Mouse (Mus musculus): Measurements from ENCODE around the gene S100a9. TPM values are rescaled to one million over a fixed set of nuclear protein-coding genes. Genes with fewer than 3 reads are reported as not detected.

Gene S100a9
- 7.9 and 10.2 TPM in 2 replicates for polyA plus RNA-seq (2016; fragmentation: Nextera tagmentation; extraction: Ambion mirVana)

DNA sequence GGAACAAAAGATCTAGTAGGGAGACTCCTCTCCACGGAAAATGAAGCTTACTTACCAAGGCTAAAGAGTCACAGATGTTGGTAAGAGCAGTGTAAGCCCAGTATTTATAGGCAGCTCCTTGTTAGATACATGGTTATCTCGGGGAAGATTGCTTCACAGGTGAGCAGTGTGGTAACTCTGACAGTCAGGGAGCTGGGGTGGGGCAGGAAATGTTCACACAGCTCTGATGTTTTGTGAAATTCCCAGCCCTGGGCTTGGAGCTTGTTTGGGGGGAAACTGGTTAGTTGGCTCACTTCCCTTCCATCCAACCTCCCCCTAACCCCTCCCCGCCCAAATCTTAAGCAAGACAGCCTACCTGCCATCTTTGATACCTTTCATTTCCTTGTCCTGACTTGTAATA is at the start of gene S100a9:
TSS of gene S100a9 (minus strand) at position 109 of the 400 bp plus-strand sequence.
- no peak within 1 kb of the TSS for H3K4me2 ChIP-seq (replicated peaks)
- no peaks in the 10 kb centered on the region for H3K36me3 ChIP-seq
- no peaks in the 10 kb centered on the region for H3K27me3 ChIP-seq
- no peak for ATAC-seq (ENCODE audit: low FRiP score)
- WGBS = 72% methylated on average over 3 of the region's 3 CpGs
- H3K4me3 ChIP-seq = no peak within 1 kb of the TSS
- no peaks in the 10 kb centered on the region for H3K4me1 ChIP-seq
- H3K9me3 ChIP-seq (replicated peaks) = no peaks in the 10 kb centered on the region
- no peak within 1 kb of the TSS for H3K9ac ChIP-seq
- no peak within 1 kb of the TSS for H3K27ac ChIP-seq

DNA sequence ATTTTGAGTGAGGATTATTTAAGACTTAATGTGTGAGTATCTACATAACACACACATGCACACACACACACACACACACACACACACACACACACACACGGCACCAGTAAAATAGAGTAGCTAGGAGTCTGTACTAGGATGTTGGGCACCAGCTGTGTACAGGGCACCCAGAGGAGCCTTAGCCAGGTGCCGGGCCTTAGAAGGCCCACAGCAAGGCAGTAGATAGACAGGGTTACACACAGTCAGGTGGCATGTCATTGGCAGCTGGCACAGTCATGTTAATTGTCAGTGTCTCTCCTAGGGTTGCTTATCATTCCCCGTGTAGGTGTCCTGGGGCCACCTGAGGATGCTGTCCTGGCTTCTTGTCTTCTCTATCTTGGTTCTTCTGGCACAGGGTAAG is 31.1 kb upstream of the S100a9 start, which contains the start of gene Pglyrp4:
TSS of gene Pglyrp4 (plus strand) at position 301 of the 400 bp plus-strand sequence.
- Histone ChIP-seq H3K4me3 (no peak within 1 kb of the TSS), H3K27ac (no peak within 1 kb of the TSS), H3K4me1 (no peaks in the 10 kb centered on the region), H3K4me2 (replicated peaks) (no peak within 1 kb of the TSS), H3K9ac (no peak within 1 kb of the TSS), H3K27me3 (no peaks in the 10 kb centered on the region), H3K9me3 (replicated peaks) (no peaks in the 10 kb centered on the region), H3K36me3 (no peaks in the 10 kb centered on the region)
- WGBS = 95% methylated on average over 3 of the region's 3 CpGs
- no peak for ATAC-seq (ENCODE audit: low FRiP score)

DNA sequence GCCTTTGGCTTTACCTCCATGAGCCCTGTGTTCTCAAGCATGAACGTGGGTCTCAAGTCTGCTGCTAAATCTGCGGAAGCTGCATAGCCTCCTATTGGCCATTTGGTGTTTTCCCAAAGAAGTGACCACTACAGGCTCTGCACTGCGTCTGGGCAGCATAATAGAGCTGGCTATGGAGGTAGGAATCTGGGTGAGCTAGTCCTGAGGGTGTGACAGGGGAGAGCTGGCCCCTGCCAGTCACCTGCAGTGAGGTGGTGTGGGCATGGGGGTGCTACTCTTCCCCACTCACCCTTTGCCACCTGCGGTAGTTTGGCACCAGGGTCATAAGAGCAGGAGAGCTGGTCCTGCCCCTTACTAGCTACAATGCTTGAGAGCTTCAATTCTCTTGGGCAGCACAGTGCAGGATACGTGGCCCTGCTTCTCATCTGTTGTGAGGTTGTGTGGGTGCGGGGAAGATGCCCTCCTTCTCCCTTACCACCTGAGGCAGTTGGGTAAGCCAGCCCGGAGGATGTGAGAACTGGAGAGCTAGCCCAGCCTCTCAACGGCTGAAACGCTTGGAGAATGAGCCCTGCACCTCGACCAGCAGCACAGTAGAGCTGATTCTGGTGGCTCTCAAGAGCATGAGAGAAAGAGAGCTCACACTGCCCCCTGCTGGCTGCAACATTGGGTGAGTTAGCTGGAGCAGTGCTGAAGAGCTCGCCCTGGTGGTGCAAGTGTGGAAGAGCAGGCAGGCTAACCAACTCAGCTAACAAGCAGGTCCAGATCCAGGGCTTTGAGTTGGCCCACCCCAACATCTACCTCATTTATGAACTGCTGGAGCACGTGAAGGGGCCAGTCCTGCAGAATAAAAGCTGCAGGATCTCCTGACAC is 14.3 kb upstream of the S100a9 start:
- Histone ChIP-seq H3K4me1 (no peaks in the 10 kb centered on the region), H3K4me2 (replicated peaks) (no peak overlapping the region), H3K4me3 (no peak overlapping the region), H3K27ac (no peak overlapping the region), H3K36me3 (no peaks in the 10 kb centered on the region), H3K9me3 (replicated peaks) (no peaks in the 10 kb centered on the region), H3K27me3 (no peaks in the 10 kb centered on the region), H3K9ac (no peak overlapping the region)
- ATAC-seq (ENCODE audit: low FRiP score) = peak; percentile 35; the same call in 1 of the 2 replicates
- WGBS = 49% methylated on average over 12 of the region's 12 CpGs

DNA sequence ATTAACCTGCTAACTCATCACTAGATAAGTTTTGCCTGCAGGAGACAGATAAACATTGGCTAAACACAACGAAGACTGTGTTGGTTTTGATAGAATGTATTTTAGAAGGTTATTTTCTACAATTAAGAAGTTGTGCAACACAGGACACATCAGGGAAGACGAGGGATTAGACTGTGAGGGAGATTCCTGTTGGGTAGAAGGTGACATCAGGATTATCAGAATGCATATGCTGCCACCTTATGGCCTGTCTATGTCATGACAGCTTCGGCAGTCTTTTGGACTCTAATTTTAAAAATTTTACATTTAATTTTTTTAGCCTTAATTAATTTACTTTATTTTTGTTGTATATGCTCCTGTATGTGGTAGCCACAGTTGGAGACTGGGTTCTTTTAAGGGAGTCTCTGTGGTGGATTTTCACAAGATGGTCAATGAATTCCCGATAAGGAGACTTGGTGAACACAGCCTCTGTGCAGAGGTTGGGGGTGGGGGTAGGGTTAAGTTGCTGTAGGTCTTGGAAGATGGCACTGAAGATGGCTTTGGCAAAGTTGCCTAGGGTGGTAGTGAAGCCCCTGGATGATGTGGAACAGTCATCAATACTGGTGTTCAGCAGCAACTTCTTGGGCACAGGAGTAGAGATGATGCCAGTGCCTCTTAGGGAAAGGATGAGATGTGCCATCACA is 13.1 kb upstream of the S100a9 start:
- no peaks in the 10 kb centered on the region for H3K4me1 ChIP-seq
- H3K9ac ChIP-seq = no peak overlapping the region
- ATAC-seq (ENCODE audit: low FRiP score) = peak; percentile 19; the same call in 1 of the 2 replicates
- H3K27ac ChIP-seq = no peak overlapping the region
- no peak overlapping the region for H3K4me3 ChIP-seq
- 28% methylated on average over 4 of the region's 4 CpGs for WGBS
- H3K9me3 ChIP-seq (replicated peaks) = no peaks in the 10 kb centered on the region
- no peak overlapping the region for H3K4me2 ChIP-seq (replicated peaks)
- no peaks in the 10 kb centered on the region for H3K27me3 ChIP-seq
- H3K36me3 ChIP-seq = no peaks in the 10 kb centered on the region

DNA sequence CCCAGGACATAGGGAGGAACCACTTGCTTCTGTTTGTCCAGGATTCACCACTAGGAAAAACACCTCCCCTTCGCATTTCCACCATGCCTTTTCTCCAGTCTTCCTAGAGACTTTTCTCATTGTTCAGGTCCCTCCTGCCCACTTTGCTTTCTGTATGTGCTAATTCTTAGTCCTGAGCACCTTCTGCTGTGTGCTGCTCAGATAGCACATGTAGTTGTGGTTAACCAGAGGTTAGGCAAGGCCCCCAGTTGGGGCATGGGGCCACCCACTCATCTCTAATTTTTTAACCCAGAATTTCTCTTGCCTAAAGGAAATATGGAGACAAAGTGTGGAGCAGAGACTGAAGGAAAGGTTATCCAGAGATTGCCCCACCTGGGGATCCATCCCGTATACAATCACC is 6.7 kb upstream of the S100a9 start:
- H3K4me3 ChIP-seq = no peak overlapping the region
- H3K4me2 ChIP-seq (replicated peaks) = no peak overlapping the region
- ATAC-seq (ENCODE audit: low FRiP score) = no peak
- no peaks in the 10 kb centered on the region for H3K27me3 ChIP-seq
- no peaks in the 10 kb centered on the region for H3K4me1 ChIP-seq
- no peak overlapping the region for H3K27ac ChIP-seq
- H3K9me3 ChIP-seq (replicated peaks) = no peaks in the 10 kb centered on the region
- H3K36me3 ChIP-seq = no peaks in the 10 kb centered on the region
- 84% methylated on average over 2 of the region's 2 CpGs for WGBS
- H3K9ac ChIP-seq = no peak overlapping the region

DNA sequence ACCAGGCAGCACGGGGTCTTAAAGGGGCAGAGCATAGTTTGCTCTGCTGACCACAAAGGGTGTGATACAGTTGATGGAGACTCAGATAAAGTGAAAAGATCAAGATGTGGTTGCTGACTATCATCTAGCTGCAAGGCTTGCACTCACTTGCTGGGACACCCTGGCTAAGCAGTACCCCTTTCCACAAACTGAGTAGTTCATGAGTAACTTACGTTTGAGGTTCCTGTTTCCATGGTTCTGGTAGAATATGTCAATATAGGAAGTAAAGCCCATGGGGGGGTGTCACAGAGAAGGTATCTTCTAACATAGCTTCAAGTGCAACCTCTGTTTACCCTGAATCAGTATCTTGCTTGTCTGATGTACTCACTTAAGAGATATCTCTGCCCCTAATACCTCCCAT is 2.0 kb downstream of the S100a9 start:
- Histone ChIP-seq H3K4me1 (no peaks in the 10 kb centered on the region), H3K9ac (no peak overlapping the region), H3K9me3 (replicated peaks) (no peaks in the 10 kb centered on the region), H3K4me3 (no peak overlapping the region), H3K27me3 (no peaks in the 10 kb centered on the region), H3K36me3 (no peaks in the 10 kb centered on the region), H3K4me2 (replicated peaks) (no peak overlapping the region), H3K27ac (no peak overlapping the region)
- ATAC-seq (ENCODE audit: low FRiP score) = no peak
- WGBS = 84% methylated on average over 2 of the region's 2 CpGs

DNA sequence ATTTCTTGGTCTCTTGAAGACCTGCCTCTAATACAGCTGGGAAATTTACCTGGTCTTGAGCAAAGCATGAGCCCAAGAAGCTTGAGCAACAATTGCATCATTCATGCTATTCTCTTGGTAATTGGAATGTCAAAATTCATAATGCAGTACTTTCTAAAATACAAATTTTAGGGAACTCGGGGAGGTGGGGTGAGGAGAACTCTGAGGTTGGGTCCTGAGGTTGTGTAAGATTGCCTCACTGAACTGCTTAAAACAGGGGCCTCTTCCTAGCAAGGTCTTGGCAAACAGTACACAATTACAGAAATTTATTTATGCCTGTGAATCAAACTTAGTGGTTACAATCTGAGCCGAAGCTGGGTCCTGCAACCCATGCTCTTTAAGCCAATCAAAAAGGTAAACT is 8.7 kb downstream of the S100a9 start:
- Histone ChIP-seq H3K9ac (no peak overlapping the region), H3K4me3 (no peak overlapping the region), H3K4me2 (replicated peaks) (no peak overlapping the region), H3K27ac (no peak overlapping the region), H3K4me1 (no peaks in the 10 kb centered on the region), H3K27me3 (no peaks in the 10 kb centered on the region), H3K9me3 (replicated peaks) (no peaks in the 10 kb centered on the region), H3K36me3 (no peaks in the 10 kb centered on the region)
- no peak for ATAC-seq (ENCODE audit: low FRiP score)
- 89% methylated on average over 2 of the region's 2 CpGs for WGBS

DNA sequence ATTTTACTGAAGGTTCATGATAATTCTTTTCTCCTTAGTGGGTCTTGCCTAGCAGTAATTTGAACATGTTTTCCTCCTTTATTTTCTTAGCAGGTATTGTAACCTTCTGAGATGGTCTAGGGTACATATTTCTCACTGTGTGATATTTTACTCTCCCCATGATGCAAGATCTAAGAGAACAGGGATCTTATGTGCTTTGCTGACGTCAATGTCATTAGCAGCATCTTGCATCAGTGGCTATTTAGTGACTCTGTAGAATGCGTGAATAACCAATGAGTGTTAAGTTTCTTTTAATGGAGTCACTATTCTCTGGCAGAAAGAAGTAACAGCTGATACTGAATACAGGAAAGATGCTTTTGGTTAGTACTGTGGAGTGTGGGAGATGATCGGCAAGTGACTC is 11.6 kb downstream of the S100a9 start:
- H3K9me3 ChIP-seq (replicated peaks) = no peaks in the 10 kb centered on the region
- no peak overlapping the region for H3K9ac ChIP-seq
- no peak for ATAC-seq (ENCODE audit: low FRiP score)
- H3K4me2 ChIP-seq (replicated peaks) = no peak overlapping the region
- H3K36me3 ChIP-seq = no peaks in the 10 kb centered on the region
- H3K4me3 ChIP-seq = no peak overlapping the region
- no peaks in the 10 kb centered on the region for H3K27me3 ChIP-seq
- WGBS = 88% methylated on average over 3 of the region's 3 CpGs
- no peaks in the 10 kb centered on the region for H3K4me1 ChIP-seq
- no peak overlapping the region for H3K27ac ChIP-seq

DNA sequence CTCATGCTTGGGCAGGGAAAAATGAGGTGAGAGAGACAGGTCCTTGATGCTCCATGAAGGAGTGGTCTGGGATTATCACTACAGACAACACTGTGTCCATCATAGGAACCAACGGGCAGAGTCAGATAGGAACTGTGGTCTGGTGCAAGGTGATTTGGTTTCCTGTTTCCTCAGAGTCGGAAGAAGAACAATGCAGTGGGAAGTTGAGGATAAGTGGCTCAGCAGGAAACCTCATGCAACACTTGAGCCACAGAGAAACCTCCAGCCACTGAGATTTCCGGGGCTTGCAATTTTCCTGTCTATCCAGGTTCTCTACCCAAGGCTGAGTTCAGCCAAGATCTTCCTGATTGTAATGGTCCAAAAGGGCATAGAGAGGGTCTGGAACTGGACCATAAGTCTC is 16.9 kb downstream of the S100a9 start:
- no peak for ATAC-seq (ENCODE audit: low FRiP score)
- Histone ChIP-seq H3K4me3 (no peak overlapping the region), H3K9ac (no peak overlapping the region), H3K4me2 (replicated peaks) (no peak overlapping the region), H3K27me3 (no peaks in the 10 kb centered on the region), H3K4me1 (no peaks in the 10 kb centered on the region), H3K36me3 (no peaks in the 10 kb centered on the region), H3K27ac (no peak overlapping the region), H3K9me3 (replicated peaks) (no peaks in the 10 kb centered on the region)
- 70% methylated on average over 3 of the region's 3 CpGs for WGBS

DNA sequence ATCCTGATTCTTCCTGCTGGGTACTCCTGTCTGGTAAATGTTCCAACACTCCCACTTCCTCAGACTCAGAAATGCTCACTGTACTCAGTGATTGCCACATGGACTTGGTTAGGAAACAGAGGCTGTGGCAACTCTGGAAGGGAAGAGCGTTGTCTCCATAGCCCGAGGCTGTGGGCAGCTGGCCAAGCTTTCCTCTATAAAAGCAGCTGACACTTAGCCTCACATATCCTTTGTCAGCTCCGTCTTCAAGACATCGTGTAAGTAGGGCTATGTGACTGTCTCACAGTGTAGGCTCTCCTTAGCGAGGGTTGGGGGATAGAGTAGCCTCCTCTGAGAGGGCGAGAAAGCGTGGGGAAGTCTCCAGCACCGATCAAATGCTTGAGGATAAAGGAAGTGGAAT is 26.7 kb downstream of the S100a9 start, which contains the start of gene S100a8:
TSS of gene S100a8 (plus strand) at position 133 of the 400 bp plus-strand sequence.
- H3K4me3 ChIP-seq = no peak within 1 kb of the TSS
- H3K4me1 ChIP-seq = no peaks in the 10 kb centered on the region
- H3K36me3 ChIP-seq = no peaks in the 10 kb centered on the region
- no peak for ATAC-seq (ENCODE audit: low FRiP score)
- no peak within 1 kb of the TSS for H3K27ac ChIP-seq
- no peaks in the 10 kb centered on the region for H3K27me3 ChIP-seq
- 74% methylated on average over 8 of the region's 8 CpGs for WGBS
- no peak within 1 kb of the TSS for H3K9ac ChIP-seq
- H3K4me2 ChIP-seq (replicated peaks) = no peak within 1 kb of the TSS
- no peaks in the 10 kb centered on the region for H3K9me3 ChIP-seq (replicated peaks)

DNA sequence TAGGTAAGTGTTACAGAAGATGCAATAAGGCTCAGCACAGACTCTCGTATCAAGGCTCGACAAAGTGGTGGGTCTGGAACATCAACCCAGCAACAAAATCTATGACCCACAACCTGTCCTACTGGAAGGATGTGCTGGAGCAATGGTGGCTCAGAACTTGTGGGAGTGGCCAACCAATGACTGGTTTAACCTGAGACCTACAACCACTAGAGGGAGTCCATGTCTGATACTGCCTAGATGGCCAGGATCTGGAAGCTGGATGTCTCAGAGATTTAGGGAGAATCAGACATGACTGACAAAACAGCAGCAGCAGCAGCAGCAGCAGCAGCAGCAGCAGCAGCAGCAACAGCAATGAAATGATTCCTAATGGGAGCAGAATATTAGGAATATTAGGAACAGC is 31.3 kb downstream of the S100a9 start:
- WGBS = 77% methylated on average over 2 of the region's 2 CpGs
- Histone ChIP-seq H3K4me3 (no peak overlapping the region), H3K4me1 (no peaks in the 10 kb centered on the region), H3K36me3 (no peaks in the 10 kb centered on the region), H3K4me2 (replicated peaks) (no peak overlapping the region), H3K27me3 (no peaks in the 10 kb centered on the region), H3K27ac (no peak overlapping the region), H3K9me3 (replicated peaks) (no peaks in the 10 kb centered on the region), H3K9ac (no peak overlapping the region)
- no peak for ATAC-seq (ENCODE audit: low FRiP score)

DNA sequence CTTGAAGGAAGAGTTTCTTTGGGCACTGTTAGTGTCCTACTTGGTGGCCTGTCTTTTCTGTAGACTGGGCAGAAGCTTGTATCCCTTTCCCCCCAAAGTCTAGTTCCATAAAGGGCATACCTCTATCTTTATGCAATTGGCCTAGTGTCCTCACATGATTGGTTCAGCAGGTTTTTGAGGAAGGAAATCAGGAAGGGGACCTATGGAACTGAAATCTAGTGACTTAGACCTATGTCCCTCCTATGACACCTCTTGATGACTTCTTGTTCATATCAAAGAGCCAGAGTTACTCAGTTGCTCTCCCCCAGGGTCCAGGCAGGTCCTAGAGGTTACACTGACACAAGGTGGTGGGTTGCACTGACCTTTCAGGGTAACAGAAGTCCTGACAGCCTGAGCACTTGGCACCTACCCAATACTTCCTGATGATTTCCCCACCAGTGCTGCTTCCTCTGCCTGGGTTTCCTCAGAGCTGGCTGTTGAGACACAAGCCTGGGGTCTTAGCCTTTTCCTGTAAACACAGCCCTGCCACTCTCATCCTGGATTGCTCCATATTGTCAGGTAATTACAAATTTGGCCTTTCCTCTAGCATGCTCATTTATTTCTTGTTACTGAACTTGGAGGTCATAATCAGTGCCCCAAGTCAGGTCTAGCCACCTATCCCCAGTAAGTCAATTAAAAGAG is 36.0 kb downstream of the S100a9 start:
- Histone ChIP-seq H3K36me3 (no peaks in the 10 kb centered on the region), H3K4me3 (no peak overlapping the region), H3K27me3 (peaks cover 2% of the 10 kb centered on the region; the same call in 1 of the 2 replicates), H3K9ac (no peak overlapping the region), H3K4me2 (replicated peaks) (no peak overlapping the region), H3K27ac (no peak overlapping the region), H3K9me3 (replicated peaks) (no peaks in the 10 kb centered on the region), H3K4me1 (no peaks in the 10 kb centered on the region)
- no peak for ATAC-seq (ENCODE audit: low FRiP score)
